Mouse (Mus musculus) 416B (cell line): ENCODE results near the gene Nptxr.
A peak's percentile ranks its signal among the peaks of the same experiment; 100 is the strongest.

Experiments used
- DNase-seq: peaks from one replicate; pipeline ENCODE4 v3.0.0; 2011; ENCODE audit warnings: low read depth

The Nptxr gene

DNA sequence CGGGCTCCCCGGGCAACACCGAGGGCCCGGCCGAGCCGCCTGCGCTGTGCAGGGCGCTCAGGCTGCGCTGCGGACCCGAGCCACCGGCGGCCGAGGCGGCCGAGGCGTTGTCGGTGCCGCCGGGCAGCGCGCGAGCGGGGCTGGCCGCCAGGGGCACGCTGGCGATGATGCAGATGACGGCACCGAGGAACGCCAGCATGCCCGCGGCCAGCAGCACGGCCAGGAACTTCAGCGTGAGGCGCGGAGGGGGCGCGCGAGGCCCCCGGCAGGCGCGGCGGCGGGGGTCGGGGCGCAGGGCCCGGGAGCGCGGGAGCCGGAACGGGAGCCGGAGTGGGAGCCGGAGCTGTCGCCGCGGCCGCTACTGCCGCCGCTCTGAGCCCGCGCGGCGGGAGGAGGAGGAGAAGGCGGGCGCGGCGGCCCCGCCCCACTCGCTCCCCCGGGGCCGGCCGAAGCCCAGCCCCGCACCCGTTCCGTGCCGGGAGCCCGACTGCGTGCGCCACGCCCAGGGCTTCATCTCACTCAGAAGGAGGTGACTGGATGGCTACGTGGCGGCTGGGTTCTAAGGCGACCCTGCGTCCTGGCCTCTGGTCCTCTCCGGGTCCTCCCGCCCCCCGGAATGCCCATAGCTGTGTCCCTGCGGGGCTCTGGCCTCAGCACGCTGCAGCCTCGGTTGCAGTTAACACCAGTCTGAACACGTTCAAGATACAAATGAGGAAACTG, at the start of gene Nptxr:
Nptxr (minus strand) TSS at position 415 of the 720 bp plus-strand sequence.
- no peak for DNase-seq

DNA sequence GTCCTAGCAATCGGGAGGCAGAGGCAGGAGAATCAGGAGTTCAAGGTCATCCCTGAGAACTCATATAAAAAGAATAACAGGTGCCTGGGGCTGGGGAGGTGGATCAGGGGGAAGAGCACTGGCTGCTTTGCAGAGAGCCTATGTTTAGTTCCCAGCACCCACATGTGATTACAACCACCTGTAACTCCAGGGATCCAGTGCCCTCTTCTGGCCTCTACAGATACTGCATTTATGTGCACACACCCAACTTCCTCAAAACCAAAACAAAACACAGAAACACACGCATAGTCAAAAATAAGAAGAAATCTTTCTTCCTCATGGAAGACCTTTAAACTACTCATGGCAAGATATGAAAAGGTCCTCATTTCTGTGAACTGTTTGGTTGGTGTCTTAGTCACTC, 45.6 kb upstream of the Nptxr start:
- no peak for DNase-seq

DNA sequence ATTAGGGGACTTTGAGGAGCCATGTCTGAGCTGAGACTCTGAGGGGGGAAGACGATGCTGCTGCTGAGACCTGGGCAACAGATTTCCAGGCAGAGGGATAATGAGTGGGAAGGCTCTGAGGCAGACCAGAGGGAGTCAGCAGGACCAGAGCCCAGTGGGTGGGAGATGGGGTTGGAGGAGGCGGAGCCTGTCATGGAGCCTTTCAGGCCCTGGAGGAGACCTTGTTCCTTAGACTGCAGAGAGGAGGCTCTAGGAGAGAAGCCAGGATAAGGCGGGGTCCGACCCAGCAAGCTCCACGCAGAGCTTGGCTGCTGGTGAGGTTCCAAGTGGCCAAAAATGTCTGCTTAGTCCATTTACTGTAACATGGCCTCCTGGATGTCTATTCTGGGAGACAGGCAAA, 42.5 kb upstream of the Nptxr start:
- no peak for DNase-seq

DNA sequence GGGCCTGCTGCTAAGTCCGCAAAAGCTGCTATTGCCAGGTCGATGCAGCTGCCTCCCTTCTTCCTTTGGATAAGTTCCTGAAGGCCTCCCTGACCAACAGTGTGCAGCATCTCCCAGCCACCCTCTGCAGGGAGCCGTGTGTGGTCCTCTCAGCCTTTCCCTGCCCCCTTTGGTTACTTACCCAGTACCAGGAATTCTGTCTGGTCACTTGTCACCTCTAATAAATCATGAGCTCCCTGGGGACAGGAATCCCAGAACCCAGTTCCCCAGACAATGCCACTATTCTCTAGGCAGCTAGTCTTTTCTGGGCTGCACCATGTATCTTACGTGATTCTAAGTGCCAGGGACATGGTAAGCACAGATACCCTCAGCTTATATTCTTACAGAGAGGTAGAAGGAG, 41.4 kb upstream of the Nptxr start:
- no peak for DNase-seq

DNA sequence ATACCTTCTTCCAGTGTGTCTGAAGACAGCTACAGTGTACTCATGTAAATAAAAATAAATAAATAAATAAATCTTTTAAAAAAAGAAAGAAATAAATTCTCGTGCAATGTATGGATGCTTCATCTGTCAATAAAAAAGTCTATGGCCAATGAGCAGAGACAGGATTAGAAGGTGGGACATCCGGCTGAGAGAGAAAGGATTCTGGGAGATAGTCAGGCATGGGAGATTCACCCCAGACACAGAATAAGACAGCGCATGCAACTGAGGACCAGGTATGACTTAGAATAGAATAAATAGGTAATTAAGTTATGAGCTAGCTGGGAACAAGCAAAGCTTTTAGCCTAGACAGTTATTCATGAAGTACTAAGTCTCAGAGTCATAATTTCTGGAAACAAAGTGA, 38.4 kb upstream of the Nptxr start:
- DNase-seq: peak; percentile 41

DNA sequence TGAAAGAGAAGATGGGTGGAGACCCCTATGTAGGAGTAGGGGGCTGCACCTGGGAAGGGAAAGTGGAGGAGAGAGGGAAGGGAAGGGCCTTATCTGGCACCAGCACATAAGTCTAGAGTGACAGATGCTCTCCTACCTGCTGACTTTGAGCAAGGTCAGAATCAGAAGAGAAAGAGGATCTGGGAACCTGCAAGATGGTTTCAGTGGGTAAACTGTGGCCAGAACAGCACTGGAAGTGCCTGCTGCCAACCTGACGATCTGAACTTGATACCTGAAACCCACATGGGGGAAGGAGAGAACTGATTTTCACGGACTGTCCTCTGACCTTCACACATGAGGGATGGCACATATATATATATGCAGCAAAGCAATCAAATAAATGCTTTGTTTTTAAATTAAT, 35.7 kb upstream of the Nptxr start:
- DNase-seq: no peak

DNA sequence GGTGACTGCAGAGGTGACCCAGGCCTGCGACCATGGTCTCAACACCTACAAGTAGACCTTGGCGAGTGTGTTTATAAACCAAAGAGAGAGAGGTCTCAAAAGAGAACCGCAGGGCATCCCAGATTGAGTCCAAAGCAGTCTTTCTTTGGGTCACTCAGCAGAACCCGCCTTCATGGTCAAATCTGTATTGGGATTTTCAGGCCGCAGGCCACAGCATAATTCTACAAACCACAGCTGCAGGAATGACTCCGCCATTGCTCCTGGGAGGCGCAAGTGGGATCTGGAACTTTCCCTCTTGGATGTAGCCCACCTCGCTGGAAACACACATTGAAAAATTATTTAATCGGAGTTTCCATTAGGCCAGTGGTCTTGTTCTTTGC, 30.3 kb upstream of the Nptxr start:
- no peak for DNase-seq

DNA sequence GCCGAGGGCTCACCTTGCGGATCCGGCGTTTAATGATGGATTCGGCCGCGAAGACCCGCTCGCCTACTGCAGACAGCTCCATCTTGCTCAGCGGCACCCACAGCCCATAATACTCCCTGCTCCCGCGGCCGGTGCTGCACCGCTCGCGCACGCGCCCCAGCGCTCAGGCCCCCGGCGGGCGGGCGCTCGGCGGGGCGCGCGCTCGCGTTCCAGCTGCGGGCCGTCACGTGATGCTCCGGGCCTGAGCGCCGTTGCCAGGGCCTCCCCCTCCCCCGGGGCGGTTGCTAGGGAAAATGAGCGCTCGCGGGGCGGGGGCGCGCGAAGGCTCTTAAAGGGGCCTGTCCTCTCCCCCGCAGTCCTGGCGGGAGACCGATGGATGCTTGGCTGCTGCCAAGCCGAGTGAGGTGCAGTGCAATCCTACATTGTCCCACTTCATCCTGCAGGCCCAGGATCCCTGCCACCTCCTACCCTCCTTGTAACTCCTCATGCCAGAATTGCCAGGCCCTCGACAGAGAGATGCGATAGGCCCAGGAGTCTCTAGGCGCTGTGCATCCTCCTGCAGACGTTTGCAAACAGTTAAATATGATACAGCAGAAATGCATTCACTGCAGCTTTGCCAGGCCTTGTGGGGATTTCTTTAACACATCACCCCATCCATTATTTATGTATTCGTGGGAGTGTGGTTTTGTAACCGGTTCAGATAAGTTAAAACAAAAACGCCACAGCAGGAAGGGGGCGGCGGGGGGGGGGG, 29.7 kb upstream of the Nptxr start, which contains the start of the genes Npcd and Cbx6:
Npcd (minus strand) TSS at position 108 of the 751 bp plus-strand sequence.
Cbx6 (minus strand) TSS at position 559 of the 751 bp plus-strand sequence.
- DNase-seq: no peak

DNA sequence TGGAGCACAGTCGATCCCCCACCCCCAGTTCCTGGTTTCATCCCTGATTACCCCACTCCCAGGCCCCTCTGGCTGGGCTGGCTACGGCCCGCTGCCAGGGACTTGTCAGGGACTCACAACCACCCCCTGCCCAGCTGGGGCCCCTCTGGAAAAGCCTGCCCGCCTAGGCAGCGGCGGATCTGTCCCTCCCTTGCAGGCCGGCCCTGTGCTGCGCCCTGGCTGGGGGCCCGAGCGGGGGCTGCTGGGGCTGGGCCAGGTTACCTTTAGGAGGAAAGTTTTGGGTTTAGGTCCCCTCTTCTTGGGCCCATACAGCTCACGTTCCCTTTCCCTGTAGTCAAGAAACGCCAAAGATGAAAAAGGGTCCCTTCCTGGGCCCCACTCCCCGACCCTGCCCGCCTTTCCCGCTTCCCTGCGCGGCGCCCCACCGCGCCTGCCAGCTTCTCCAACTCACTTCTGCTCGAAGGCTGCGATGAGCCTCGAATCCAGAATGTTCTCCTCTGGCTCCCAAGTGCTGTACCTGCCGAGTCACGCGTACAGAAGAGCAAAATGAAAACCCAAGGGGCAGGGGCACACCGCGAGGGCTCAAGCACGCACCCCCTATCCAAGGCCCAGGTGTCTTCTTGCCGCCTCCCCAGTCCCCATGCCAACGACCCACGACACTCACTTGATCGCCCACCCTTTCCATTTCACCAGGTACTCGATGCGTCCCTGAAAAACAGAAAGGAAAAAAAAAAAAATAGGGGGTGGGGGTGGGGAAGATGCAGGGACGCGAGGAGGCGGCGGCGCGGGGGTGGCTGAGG, 28.9 kb upstream of the Nptxr start:
- no peak for DNase-seq

DNA sequence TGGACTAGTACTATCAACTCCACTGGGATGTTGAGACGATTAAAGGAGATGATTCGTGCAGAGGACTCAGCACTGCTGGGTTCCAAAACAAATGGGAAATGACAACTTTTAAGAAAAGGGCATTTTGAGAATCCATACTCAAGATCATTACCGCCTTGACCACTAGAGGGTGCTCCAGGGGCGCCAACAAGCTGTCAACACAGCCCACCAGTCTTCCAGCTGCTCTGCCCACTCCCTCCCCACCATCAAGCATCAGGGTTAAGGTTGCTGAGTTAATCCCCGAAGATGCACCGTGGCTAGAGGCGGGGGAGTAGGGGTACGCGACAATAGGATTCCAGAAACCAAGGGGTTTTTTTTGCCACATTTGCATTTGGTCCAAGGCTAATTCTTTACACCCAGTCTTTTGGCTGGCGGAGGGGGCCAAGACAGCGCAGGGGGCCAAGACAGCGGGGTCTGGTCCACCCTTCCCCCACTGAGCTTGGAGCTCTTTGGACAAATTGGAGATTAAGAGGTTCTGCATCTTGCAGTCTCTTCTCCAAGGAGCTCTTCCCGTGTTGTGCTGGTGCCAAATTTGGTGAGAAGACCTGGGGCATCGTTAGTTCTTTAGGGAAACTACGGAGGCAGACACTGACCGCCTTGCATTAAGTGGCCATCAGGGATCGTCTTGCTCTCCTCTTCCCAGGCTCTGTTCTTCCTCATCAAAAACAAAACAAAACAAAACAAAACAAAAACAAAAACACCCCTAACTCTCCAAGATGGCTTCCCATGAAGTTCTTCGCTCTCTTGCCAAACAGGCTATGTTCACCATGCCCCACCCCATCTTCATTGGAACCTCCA, 27.7 kb upstream of the Nptxr start:
- DNase-seq: peak; percentile 67

DNA sequence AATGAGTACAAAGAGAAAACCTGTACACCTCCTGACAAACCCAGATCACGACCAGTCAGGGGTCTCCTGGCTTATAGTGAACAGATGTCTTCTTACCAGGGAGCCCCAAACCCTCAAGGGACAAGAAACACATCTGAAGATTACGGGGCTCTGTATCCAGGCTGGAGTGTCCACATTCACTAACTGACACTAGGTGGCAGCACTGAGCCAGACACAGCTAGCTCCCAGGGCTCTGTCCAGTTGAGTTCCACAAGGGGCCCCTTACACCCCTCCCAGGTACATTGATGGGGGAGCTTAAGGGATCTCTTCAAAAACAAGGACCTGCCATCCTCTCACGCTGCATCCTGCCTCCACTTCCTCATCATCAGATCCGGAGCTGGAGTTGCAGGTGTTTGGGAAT, 25.8 kb upstream of the Nptxr start:
- DNase-seq: peak; percentile 72

DNA sequence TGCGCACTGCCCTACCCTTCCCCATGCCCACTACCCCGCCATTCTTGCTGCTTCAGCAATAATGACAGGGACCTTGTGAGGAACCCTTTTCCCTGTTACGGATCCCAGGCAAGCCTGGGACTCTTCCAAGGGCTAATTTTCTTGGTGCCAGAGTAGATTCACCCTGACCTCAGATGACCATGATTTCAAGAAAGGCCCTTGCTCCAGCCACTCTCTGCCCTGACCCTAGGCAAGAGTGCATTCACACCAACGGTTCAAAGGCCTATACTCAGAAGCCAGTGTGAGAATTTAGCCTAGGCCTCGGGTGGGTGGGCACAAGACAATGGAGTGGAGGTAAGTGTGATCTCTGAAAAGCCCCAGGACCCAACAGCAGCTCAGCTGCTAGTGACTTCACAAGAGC, 24.9 kb upstream of the Nptxr start:
- no peak for DNase-seq

DNA sequence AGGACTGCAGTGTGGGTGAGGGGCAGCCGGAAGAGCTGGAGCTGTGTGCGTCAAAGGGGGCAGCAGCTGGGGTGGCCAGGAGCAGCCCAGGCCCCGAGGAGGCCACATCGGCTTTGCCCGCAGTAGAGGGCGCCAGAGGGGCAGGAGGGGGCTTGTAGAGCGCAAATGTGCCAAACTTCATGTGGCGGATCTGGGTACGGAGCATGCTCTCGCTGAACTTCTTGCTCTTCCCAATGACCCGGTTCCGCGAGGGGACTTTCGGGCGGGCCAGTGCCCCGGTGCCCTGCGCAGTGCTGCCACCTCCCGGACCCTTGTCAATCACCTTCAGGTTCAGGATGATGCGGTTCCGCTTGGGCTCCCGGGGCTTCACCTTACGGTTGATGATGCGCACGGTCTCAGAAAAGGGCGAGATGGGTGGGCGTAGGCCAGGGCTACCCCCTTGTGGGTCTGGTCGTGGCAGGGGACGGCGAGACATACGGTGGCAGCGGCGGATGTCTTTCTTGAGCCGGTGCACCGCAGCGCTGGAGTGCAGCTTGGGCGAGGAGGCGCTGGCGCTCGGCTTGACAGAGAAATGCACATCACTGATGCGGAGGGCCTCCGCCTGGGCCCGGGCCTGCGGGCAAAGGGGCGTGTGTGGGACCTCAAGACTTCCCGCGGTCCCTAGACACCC, 23.9 kb upstream of the Nptxr start:
- no peak for DNase-seq

DNA sequence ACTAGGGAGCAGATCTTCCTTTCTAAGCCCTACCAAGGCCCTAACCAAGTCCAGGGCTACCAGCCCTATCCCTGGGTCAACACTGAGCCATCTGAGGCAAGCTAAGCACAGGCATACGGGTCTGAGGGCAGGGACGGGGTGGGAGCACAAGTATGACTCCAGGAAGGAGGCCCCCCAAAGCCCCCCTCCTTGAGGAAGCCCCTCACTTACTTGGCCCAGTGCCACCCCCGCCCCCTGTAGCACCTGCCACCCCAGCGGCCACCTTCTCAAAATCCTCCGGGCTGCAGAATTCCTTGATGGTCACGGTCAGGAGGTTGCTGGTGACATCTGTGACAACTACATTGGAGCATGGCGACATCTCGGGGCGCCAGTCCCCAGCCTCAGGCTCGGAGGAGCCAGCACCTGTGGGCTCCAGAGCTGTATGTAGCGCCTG, 23.2 kb upstream of the Nptxr start:
- no peak for DNase-seq

DNA sequence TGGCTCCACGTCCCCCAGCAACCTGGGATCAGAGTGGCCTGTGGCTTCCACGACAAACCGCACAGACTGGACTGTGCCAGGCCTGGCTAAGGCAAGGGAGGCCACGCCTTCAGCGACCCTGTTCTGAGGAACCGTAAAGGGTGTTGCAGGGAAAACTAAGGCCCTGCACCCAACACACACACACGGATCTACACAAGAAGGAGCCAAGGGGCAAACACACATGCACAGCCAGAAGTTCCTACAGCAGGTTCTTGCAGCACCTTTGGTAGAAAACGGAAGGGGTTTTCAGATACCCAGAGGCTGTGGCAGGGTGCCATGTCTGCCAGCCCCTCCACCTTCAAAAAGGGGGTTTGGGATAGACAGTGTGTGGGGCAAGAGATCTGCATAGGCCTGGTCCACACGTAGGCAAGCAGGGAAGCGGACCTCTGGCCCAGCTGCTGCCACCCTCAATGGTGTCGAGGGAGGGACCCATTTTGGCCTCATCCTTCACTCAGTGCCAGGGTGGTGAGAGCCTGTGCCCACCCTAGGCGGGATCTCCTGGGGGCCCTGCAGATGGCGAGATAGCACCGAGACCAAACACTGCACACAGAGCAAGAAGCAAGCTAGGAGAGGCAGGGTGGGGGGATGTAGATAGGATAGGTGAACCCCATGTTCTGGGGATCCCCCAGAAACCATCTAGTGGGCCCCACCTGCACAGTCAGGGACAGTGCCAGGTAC, 22.7 kb upstream of the Nptxr start:
- DNase-seq: no peak

DNA sequence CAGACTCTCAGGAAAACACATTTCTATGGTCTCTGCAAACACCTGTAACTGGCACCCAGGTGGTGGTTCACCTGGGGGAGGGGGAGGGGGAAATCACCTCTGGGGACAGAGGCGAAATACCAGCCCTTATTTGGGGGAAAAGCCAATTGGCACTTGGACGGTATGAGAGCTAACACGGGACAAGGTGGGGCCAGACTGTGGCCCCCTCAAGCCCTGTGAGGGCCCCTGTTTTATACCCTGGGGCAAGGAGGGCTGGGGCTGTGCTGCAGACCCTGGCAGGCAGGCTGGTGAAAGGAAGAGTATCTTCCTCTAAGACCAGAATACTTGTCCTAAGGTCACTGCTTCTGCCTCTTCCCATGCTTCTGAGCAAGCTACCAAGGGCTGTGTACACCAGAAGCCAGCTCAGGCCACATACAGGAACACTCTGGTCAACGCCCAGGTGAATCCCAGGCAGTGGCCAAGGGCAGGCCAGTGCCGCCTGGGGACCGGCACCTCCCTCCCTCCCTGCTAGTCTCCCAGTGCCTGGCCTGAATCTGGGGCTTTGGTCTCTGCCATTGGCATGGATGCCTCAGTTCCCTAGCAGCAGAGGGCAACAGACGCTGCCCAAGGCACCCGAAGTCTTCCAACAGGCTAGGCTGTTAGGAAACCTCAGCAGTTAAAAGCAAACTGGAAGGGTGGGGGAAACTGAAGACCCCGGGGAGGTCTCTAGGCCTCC, 21.8 kb upstream of the Nptxr start:
- DNase-seq: no peak

DNA sequence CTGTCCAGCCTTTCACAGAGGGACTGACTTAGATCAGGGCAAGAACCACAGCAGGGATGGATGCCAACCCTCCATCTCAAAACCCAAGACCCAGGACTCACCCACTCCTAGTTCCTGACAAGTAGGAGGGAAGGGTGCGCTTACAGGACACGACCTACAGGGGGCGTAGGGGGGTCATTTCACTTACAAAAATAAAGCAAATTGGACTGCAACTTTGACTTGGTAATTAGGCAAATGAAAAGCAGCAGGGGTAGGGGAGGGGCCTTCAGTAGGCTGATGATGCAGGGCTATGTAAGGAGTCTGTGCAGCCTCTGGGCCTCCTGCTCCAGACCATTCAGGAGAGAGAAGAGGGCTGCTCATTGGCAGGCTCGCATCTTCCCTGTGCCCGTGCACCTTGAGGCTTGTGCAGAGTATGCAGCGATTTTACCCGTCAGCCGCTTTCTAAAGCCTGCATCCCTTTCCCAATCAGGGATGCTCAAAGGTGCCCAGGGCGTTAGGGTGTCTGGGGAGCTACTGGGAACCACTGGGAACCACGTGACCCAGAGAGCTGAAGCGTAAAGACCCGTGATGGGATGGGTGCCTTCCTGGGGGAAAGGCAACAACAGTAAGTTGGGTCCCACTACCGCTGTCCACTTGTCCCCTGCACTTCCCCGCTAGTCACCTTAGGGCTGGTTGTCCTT, 20.7 kb upstream of the Nptxr start:
- DNase-seq: peak; percentile 45

DNA sequence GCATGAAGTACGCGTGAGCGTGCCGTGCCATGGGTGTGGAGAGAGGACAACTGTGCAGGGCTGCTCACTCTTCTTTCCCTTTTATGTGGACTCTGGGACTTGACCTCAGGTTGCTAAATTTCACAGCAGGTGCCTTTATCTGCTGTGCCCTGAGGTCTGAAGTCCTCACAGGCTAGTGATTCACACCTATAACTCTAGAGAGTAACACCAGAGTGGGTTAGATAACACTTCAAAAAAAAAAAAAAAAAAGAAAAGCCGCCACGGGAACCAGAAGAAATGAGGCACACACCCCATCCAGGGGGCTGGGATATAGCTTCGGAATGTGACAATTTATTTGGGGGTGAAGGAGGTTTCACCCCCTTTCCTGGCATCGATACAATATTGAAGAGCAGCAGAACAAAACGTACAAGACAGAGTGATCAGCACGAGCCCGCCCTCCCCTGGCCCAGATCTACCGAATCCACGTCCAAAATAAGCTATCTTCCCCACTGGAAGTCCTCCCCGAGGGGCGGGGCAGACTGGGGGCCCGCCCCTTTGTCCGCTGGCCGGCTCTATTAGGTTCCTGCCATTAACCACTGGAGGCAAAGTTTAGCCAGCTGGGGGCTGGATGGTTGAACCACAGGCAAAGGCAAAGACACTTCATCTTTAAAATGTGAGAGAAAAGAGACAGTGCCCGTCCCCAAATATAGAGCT, 19.2 kb upstream of the Nptxr start:
- DNase-seq: peak; percentile 63
